Mouse (Mus musculus) embryo, embryonic 9.5 days (tissue): ENCODE measurements around the gene Slco1c1.
"Not testable (repeated sequence)": the region's sequence is repeated elsewhere in the genome, so short reads cannot be mapped to it uniquely, and the experiment has no call there.

Source experiments
- DNase-seq: peaks from one replicate; pipeline ENCODE4 v3.0.0-alpha.2; 2017; ENCODE audit errors: extremely low spot score

Slco1c1 gene

GRCm38 (mm10) chr6:141590002-141590401 lies 65.8 kb downstream of the Slco1c1 start:
- DNase-seq: no peak

GRCm38 (mm10) chr6:141590598-141591200 lies 66.5 kb downstream of the Slco1c1 start:
- DNase-seq: not testable (repeated sequence)

GRCm38 (mm10) chr6:141596081-141596480 lies 71.9 kb downstream of the Slco1c1 start:
- no peak for DNase-seq

GRCm38 (mm10) chr6:141597037-141597436 lies 72.9 kb downstream of the Slco1c1 start:
- DNase-seq: no peak

GRCm38 (mm10) chr6:141600940-141601339 lies 76.8 kb downstream of the Slco1c1 start:
- DNase-seq: no peak

- DNase-seq: no peak
Observed at GRCm38 (mm10) chr6:141610702-141611260, 86.6 kb downstream of the Slco1c1 start.

GRCm38 (mm10) chr6:141614017-141614416 lies 89.8 kb downstream of the Slco1c1 start:
- DNase-seq: no peak

GRCm38 (mm10) chr6:141615348-141615747 lies 91.2 kb downstream of the Slco1c1 start:
- no peak for DNase-seq
